Mouse (Mus musculus): Measurements from ENCODE around the gene Chrd.
A peak's percentile ranks its signal among the peaks of the same experiment; 100 is the strongest.

Chrd gene

DNA sequence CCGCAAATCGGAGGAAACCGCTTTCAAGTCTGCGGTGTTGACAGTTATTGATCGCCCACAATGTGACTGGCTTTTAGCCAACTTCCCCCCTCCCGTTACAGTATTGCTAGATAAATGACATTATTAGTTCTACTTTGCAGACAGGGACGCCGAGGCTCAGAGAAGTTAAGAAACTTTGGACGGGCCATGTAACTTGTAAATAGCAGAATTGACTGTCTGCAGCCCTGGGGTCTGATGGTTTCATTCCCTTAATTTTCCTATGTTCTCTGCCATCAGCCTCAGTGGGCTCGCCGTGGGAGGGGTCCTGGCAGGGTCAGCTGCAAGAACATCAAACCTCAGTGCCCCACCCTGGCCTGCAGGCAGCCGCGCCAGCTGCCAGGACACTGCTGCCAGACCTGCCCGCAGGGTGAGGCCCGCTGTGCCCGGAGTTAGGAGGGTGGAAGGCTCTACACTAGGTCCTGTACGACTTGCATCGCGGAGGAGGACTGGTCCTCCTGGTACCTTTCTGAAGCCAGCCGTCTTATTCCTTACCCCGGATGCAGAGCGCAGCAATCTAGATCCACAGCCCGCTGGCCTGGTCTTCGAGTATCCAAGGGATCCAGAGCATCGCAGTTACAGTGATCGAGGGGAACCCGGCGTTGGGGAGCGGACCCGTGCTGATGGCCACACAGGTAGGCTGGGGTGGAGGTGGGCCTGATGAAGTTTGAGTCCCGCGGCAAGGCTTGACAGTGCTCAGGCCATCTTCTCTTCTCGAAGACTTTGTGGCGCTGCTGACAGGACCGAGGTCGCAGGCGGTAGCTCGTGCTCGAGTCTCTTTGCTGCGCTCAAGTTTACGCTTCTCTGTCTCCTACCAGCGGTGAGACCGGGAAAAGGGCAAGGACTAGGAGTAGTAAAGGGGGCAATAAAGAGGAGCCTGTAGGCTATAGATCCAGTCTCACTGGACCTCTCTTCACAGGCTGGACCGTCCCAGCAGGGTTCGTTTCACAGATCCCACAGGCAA is 1.1 kb downstream of the Chrd start, which contains the start of gene Thpo:
Gene Thpo (minus strand): TSS at position 781 of the 1,000 bp plus-strand sequence.
- DNase-seq (ENCODE audit: low read depth), result no peak

DNA sequence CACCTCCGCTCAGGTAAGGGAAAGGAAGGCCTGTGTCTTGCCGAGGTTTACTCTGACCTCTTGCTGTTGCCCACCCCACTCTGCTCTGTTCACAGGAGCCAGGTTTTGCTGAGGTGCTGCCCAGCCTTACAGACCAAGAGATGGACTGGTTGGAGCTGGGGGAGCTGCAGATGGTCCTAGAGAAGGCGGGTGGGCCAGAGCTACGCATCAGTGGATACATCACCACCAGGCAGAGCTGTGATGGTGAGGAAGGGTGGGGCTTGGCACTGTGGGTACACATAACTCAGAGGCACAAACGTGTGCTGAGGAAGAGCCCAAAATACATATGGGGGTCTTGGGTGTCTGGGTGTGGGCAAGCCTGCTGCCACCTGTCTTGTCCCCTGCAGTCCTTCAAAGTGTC is 2.7 kb downstream of the Chrd start:
- DNase-seq (ENCODE audit: low read depth), result no peak

DNA sequence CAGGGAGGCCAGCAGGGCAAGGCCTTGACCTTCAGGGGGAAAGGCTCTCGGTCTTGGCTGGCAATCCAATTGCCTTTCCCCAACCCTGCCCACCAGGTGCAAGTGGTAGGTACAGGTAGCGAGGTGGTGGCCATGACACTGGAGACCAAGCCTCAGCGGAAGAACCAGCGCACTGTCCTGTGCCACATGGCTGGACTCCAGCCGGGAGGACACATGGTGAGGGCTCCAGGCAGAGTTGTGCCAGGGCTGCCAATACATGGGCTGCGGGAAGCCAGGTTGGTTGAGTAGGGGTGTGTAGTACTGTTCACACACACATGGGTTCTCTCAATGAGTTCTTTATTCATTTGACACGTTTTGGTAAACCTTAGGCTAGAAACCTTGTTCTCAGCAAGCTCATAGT is 3.2 kb downstream of the Chrd start:
- DNase-seq (ENCODE audit: low read depth), result no peak

DNA sequence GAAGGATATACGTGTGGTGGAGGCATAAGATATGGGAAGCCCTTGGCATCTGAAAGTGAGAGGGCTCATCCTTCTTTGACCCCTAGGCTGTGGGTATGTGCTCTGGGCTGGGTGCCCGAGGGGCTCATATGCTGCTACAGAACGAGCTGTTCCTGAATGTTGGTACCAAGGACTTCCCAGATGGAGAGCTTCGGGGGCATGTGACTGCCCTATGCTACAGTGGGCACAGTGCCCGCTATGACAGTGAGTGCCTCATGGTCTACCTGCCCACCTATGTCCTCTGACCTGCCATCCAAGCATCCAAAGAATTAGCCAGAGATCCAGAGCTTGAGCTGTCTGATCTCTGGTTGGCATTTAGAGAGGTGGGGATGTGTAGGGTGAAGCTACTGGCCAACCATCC is 3.9 kb downstream of the Chrd start:
- no peak for DNase-seq (ENCODE audit: low read depth)

DNA sequence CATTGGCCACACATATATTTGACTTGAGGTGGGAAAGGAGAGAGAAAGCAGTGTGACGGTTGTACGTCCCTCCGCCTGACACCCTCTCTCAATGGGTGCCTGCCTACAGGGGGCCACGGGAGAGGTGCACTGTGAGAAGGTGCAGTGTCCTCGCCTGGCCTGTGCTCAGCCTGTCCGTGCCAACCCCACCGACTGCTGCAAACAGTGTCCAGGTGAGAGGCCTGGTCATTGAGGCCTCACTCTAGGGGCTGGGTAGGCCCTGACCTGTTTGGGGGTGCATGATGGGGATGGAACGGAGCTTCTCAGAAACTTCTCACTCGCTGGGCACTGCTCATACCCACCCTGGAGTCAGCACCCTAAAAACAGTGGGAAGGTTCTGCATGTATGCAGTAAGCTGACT is 6.9 kb downstream of the Chrd start:
- DNase-seq (ENCODE audit: low read depth), result no peak

DNA sequence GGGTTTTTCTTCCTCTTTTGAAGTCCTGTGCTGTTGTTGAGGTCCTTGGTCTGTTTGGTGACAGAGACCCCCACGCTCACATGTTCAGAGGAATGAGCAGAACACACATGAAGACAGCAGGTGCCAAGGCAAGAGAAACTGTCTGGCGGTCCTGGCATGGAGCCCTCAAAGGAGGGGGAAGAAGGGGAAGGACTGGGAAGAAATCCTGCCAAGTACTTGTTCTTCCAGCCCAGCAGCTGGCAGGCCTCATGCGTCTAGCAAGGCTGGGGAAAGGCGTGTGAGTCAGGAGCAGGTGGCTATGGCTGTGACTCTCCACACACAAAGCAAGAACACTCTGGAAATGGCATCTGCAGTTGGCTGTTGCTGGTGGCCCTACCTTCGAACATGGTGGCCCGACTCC is 13.7 kb downstream of the Chrd start:
- no peak for DNase-seq (ENCODE audit: low read depth)

DNA sequence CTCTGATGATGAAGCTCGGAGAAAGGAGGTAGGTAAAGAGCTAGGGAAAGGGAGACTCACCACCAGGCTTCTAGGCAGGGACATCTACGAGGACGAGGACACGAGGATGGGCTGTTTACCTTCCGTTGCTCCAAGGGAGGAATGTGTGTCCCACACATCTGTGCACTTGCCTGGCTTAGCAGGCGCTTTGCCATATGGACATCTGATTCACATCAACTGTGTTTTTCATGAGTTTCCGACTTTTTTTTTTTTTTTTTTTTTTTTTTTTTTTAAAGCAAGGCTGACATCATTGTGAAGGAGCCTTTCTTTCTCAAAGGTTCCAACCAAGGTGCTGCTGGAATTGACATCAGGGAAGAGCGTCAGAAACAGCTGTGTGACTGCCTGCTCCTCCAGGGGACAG is 17.6 kb downstream of the Chrd start:
- no peak for DNase-seq (ENCODE audit: low read depth)

DNA sequence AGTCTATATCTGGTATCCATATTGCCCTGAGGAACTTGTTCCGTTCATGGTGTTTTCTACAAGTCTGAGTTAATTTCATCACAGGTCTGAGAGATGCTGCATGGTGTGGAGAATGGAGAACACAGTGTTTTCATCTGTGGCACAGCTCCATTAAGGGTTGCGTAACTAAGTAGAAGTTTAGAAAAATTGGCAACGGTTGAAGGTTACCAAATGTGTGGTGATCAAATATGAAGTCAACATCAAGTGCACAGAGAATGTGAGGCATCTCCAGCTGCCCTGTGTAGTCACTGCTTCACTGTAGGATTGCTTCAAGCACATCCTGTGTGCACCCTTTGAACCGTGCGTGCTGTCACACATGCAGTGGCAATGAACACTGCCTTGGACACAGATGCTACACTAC is 23.1 kb downstream of the Chrd start:
- DNase-seq (ENCODE audit: low read depth), result no peak

DNA sequence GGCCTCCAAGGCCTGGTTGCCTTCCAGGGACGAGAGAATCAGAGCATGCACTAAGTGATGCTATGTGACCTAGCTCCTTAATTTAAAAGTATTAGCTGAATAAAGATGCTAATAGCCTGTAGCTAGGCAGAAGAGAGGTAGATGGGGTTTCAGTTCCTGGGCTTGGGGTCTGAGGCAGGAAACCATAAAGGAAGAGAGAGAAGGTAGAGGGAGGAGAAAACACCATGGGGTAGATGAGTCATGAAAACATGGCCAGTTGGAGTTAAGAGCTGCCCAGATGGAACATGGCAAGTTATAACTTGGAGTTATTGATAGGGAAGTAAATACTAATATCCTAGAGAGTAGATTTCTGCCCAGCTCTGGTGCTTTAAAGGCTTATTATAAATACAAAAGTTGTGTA is 24.5 kb downstream of the Chrd start:
- no peak for DNase-seq (ENCODE audit: low read depth)

DNA sequence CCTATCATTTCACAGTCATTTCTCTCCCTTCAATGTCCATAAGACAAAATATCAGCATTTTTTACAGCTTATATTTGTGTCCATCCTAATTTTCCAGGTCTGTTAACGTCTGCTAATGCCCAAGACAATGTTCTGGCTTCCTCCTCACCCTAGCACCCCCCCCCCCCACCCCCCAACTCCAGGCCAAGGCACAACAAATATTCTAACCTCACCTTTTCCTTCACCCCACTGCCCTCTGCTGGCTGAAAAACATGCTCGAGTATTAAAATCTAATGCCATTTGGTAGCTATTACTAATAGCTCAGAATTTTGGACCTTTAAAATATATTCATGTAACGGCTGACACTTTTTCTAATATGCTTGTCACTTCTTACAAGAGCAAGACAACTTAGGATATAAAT is 28.8 kb downstream of the Chrd start:
- DNase-seq (ENCODE audit: low read depth), result peak; percentile 60

DNA sequence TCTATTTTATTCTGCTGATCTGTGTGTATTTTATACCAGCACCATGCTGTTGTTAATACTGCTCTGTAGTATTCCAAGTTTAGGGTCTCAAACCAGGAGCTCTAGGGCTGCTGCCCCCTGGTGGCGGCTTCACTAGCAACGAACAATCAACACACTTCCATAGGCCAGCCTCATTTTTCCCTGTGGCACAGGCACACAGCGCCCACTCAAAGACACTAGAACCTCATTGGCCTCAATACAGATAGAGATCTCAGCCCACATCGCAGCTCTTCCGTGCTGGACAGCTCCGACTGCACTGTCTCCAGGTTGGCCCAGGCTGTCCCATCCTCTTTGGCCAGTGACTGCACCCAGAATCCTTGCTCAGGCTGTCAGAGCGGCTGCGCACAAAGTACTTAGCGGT is 32.3 kb downstream of the Chrd start:
- DNase-seq (ENCODE audit: low read depth), result peak; percentile 71

DNA sequence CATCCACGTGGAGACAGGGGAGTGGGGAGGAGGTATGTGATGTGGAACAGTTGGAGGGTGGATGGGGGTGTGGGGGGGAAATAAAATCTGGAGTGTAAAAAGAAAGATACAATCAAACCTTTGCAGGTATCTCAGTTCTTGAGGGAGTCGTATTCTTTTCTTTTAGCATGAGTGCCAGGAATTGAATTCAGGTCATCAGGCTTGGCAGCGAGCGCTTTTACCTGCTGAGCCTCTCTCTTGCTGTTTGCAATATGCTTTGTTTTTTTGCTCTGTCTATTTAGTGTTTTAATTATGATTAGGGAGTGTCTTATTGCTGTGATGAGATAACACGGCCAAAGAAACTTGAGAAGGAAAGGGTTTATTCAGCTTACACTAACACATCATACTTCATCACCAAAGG is 42.1 kb downstream of the Chrd start:
- no peak for DNase-seq (ENCODE audit: low read depth)

DNA sequence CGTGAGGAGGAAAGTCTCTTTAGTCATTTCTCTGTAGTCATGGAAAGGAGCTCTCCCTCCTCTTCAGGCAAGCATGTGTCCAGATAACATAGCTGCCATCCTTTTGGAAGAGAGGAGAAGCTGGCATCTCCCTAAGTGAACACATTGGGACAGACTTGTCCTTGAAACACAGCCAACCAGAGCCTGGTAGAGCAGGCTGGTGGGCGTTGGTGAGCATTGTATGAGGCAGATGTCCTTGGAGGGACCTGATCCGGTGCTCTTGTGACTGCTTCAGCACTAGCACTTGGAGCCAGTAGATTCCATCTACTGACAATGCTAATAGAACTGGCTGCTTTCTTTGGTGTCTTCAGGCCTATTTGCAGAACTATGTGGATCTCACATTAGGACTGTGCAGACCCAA is 46.9 kb downstream of the Chrd start:
- no peak for DNase-seq (ENCODE audit: low read depth)

DNA sequence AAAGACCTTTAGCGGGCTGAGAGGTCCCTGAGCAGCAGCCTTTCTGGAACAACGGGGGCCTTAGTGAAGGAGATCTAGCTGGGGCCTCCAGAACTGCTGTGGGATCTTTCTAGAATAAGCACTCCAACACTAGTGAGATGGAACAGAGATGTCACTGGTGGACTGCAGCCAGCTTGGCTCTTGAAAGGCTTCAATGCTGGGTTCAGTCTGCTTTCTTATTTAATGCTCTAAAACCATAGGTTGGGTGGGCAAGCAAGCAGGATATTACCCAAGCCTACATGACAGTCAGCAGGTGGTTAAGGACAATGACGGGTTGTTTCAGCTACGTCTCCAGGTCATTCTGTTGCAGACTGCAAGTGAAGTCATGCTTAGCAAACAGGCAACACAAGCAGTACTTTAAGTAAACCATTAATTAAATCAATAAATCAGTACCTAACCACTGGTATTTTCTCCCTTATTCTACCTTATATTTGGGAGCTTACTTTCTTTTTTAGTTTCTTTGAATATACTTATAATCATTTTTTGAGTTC is 48.2 kb downstream of the Chrd start:
- no peak for DNase-seq (ENCODE audit: low read depth)

DNA sequence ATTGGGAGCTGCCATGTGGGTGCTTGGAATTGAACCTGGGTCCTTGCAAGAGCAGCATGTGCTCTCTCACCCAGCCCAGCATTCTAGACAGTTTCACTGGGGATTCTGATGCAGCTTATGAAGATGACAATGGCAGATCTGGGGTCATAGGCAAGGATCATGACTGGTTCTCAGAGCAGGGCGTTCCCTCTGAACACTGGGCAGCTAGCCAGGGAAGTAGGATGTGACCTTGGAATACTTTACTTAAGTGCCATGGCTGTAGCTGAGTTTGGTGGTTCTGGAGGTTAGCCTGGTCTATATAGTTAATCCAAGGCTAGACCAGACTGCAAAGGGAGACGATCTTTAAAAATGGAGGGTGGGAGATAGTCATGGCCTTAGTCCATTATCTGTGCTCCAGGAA is 51.0 kb downstream of the Chrd start:
- no peak for DNase-seq (ENCODE audit: low read depth)

DNA sequence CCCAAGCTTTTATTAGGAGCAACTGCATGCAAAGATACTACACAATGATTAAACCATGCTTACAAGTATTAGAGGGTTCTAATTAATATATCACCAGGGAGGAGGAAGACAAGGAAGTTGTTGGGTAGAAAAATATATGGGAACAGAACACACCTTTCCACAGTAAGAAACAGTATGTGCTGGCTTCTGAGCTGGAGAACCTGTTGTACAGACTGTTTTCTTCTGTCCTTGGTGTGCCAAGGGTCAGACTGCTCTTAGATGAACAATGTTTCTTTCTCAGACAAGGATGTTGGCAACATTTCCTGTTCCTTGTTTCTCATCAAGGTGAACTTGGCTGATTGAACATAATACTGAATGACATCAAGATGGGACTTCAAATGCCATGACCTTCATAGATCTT is 51.8 kb downstream of the Chrd start:
- no peak for DNase-seq (ENCODE audit: low read depth)

DNA sequence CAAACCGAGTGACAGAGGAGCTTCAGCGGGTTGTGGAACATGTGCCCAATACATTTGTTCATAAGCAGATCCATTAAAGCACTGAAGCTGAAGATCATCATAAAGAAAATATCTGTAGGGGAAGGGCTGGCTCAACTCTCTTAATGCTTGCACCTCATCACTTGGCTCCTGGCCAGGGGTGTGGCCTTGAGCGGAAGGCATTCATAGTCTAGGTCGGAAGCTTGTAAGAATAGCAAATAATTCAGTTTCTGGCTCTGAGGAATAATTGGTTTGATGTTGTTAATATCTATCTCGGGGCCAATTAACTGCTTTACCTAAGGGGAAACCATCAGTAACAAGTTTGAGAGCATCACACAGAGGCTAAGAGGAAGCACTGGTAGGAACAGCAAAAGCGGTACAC is 53.6 kb downstream of the Chrd start:
- DNase-seq (ENCODE audit: low read depth), result no peak

DNA sequence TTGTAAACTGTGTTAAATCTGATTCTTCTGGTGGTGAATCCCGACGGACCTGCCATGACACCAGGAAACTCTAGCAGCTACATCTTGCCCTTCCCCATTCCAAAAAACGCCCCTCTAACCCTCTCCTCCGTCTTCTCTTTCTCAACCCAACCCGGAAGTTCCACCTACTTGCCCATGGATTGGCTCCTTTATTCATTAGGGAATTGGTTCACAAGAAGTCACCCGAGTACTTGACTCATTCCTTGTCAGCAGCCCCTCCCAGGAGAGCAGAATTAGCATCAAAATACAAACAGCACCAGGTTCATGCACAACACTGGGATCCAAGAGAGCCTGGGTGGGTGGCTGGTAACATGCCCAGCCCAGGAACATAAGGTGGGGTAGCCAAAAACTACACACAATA is 58.9 kb downstream of the Chrd start:
- no peak for DNase-seq (ENCODE audit: low read depth)
